Mouse (Mus musculus) liver, embryonic 15.5 days (tissue): ENCODE data around the gene Fstl4. TPM values are rescaled to one million over a fixed set of nuclear protein-coding genes. Genes with fewer than 3 reads are reported as not detected.
"Not testable (repeated sequence)": the region's sequence is repeated elsewhere in the genome, so short reads cannot be mapped to it uniquely, and the experiment has no call there.

ENCODE experiments used
- ATAC-seq: fragments of 200-750 bp; cut with Nextera tagmentation; 2 replicates; pipeline ENCODE4 v1.8.0; 2017; ENCODE audit warnings: moderate number of reproducible peaks, mild to moderate bottlenecking, moderate library complexity; ENCODE audit not compliant: insufficient read depth
- H3K27ac ChIP-seq: fragments of 300-500 bp; sonication (generic); replicated peaks from 2 replicates; pipeline ENCODE4 v1.5.1; 2015; ENCODE audit warnings: mild to moderate bottlenecking, inconsistent platforms
- H3K27me3 ChIP-seq: fragments of 300-500 bp; sonication (generic); 2 replicates; pipeline ENCODE4 v1.6.1; 2015; ENCODE audit warnings: mild to moderate bottlenecking, inconsistent platforms
- H3K36me3 ChIP-seq: fragments of 300-500 bp; sonication (generic); replicated peaks from 2 replicates; pipeline ENCODE4 v1.6.1; 2015; ENCODE audit warnings: moderate library complexity, mild to moderate bottlenecking, inconsistent platforms
- H3K4me1 ChIP-seq: fragments of 300-500 bp; sonication (generic); replicated peaks from 2 replicates; pipeline ENCODE4 v1.6.1; 2015; ENCODE audit warnings: inconsistent platforms
- H3K4me2 ChIP-seq: fragments of 300-500 bp; sonication (generic); 2 replicates; pipeline ENCODE4 v1.6.1; 2015; ENCODE audit warnings: moderate library complexity, mild to moderate bottlenecking, inconsistent platforms
- H3K4me3 ChIP-seq: fragments of 300-500 bp; sonication (generic); replicated peaks from 2 replicates; pipeline ENCODE4 v1.5.1; 2015; ENCODE audit warnings: mild to moderate bottlenecking, inconsistent platforms
- H3K9ac ChIP-seq: fragments of 300-500 bp; sonication (generic); 2 replicates; pipeline ENCODE4 v1.6.1; 2015; ENCODE audit warnings: moderate library complexity, mild to moderate bottlenecking, inconsistent platforms
- H3K9me3 ChIP-seq: fragments of 300-500 bp; sonication (generic); replicated peaks from 2 replicates; pipeline ENCODE4 v1.6.1; 2016; ENCODE audit warnings: inconsistent platforms
- WGBS: fragments of 180-500 bp; shearing (Covaris S2); methylation state at CpG from one replicate; pipeline ENCODE4 v1.1.7; 2015; ENCODE audit warnings: mixed read lengths; ENCODE audit not compliant: insufficient replicate concordance; 5-methylcytosine and 5-hydroxymethylcytosine counted together
- polyA plus RNA-seq: library from polyadenylated mRNA; unstranded; fragments of >200 nt; fragmentation: Nextera tagmentation; extraction: Ambion mirVana; gene quantifications from 2 replicates; pipeline ENCODE4 v1.2.1, GENCODE M21; 2015

Gene Fstl4
- polyA plus RNA-seq, 1 experiment from 2014 or later = 0.13 TPM

- ATAC-seq = no peak
- 62% methylated on average over 13 of the region's 13 CpGs for WGBS
Measured at GRCm38 (mm10) chr11:53182177-53182852, 417.9 kb downstream of the Fstl4 start.

GRCm38 (mm10) chr11:53182858-53183257 is 418.4 kb downstream of the Fstl4 start:
- no peak overlapping the region for H3K9ac ChIP-seq
- H3K4me2 ChIP-seq = no peak overlapping the region
- H3K36me3 ChIP-seq = no peaks in the 10 kb centered on the region
- H3K27me3 ChIP-seq = no peaks in the 10 kb centered on the region
- peaks cover 6% of the 10 kb centered on the region; the same call in 1 of the 2 replicates for H3K4me1 ChIP-seq
- H3K4me3 ChIP-seq = no peak overlapping the region
- H3K9me3 ChIP-seq = no peaks in the 10 kb centered on the region
- H3K27ac ChIP-seq = peak overlapping the region; percentile 64
- ATAC-seq = no peak; the same call in 1 of the 2 replicates
- 29% methylated on average over 4 of the region's 4 CpGs for WGBS

More at GRCm38 (mm10) chr11:53182177-53182852, 417.9 kb downstream of the Fstl4 start:
- Histone ChIP-seq H3K4me2 (no peak overlapping the region), H3K4me3 (no peak overlapping the region), H3K4me1 (peaks cover 6% of the 10 kb centered on the region; the same call in 1 of the 2 replicates), H3K36me3 (no peaks in the 10 kb centered on the region), H3K27ac (no peak overlapping the region), H3K27me3 (no peaks in the 10 kb centered on the region), H3K9ac (no peak overlapping the region), H3K9me3 (no peaks in the 10 kb centered on the region)

GRCm38 (mm10) chr11:53184046-53184445 is 419.6 kb downstream of the Fstl4 start:
- ATAC-seq = no peak; the same call in 1 of the 2 replicates
- Histone ChIP-seq H3K4me1 (peaks cover 6% of the 10 kb centered on the region; the same call in 1 of the 2 replicates), H3K9ac (no peak overlapping the region), H3K4me3 (no peak overlapping the region), H3K27ac (no peak overlapping the region), H3K36me3 (no peaks in the 10 kb centered on the region), H3K4me2 (no peak overlapping the region), H3K9me3 (no peaks in the 10 kb centered on the region), H3K27me3 (no peaks in the 10 kb centered on the region)
- 68% methylated on average over 7 of the region's 7 CpGs for WGBS

DNA sequence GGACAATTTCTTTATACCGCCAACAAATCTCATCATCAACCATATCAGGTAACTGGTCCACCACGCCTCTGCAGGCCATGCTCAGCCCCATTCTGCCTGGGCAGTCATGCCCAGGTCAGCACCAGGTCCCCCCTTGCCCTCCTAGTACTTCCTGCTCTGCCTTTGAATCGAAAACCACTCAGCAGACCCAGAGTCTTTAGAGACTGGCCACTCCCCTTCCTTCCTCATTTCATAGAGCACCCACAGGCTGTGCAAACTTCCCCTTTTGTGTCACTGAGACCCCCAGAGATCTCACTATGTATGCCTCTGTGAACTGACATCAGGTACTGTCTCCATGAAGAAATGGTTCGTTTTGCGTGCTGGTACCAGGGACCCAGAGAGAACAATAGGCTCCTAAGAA is 420.3 kb downstream of the Fstl4 start:
- Histone ChIP-seq H3K9me3 (no peaks in the 10 kb centered on the region), H3K4me2 (no peak overlapping the region), H3K27ac (no peak overlapping the region), H3K9ac (no peak overlapping the region), H3K27me3 (no peaks in the 10 kb centered on the region), H3K4me3 (no peak overlapping the region), H3K4me1 (peaks cover 6% of the 10 kb centered on the region; the same call in 1 of the 2 replicates), H3K36me3 (no peaks in the 10 kb centered on the region)
- WGBS = 27% methylated on average over 5 of the region's 5 CpGs
- no peak; the same call in 1 of the 2 replicates for ATAC-seq

- no peaks in the 10 kb centered on the region for H3K36me3 ChIP-seq
- 49% methylated on average over 5 of the region's 5 CpGs for WGBS
- no peaks in the 10 kb centered on the region for H3K9me3 ChIP-seq
- no peak overlapping the region for H3K9ac ChIP-seq
- H3K4me3 ChIP-seq = no peak overlapping the region
- no peak for ATAC-seq
- peaks cover 6% of the 10 kb centered on the region; the same call in 1 of the 2 replicates for H3K4me1 ChIP-seq
- no peak overlapping the region for H3K27ac ChIP-seq
- H3K4me2 ChIP-seq = no peak overlapping the region
- H3K27me3 ChIP-seq = no peaks in the 10 kb centered on the region
Measured at GRCm38 (mm10) chr11:53187427-53188140, 423.1 kb downstream of the Fstl4 start.

GRCm38 (mm10) chr11:53196551-53196950 is 432.1 kb downstream of the Fstl4 start:
- not testable (repeated sequence) for H3K9ac ChIP-seq, H3K27me3 ChIP-seq, H3K4me1 ChIP-seq, H3K27ac ChIP-seq, ATAC-seq, H3K36me3 ChIP-seq, H3K4me3 ChIP-seq, H3K9me3 ChIP-seq, H3K4me2 ChIP-seq
- 73% methylated on average over 1 of the region's 1 CpGs for WGBS

DNA sequence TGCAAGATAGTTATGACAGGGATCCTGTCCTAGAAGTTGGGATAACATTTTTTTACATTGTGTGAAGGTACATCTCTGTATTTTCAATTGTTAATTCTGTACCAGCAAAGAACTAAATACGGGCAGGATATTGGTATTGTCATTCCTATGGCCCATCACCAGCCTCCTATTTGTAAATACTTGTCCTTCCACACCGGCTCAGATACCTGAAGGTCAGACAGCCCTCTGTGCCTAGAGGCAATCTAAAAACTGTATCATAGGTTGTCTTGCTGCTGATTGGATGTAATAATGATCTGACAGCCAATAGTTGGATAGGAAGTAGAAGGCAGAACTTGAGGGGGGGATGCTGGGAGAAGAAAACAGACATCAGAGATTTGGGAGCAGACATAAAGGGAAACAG is 432.7 kb downstream of the Fstl4 start:
- WGBS = 63% methylated on average over 2 of the region's 2 CpGs
- H3K27ac ChIP-seq = no peak overlapping the region
- no peaks in the 10 kb centered on the region for H3K4me1 ChIP-seq
- H3K4me3 ChIP-seq = no peak overlapping the region
- no peak overlapping the region for H3K9ac ChIP-seq
- no peaks in the 10 kb centered on the region for H3K9me3 ChIP-seq
- H3K27me3 ChIP-seq = no peaks in the 10 kb centered on the region
- H3K4me2 ChIP-seq = no peak overlapping the region
- no peaks in the 10 kb centered on the region for H3K36me3 ChIP-seq
- ATAC-seq = no peak

DNA sequence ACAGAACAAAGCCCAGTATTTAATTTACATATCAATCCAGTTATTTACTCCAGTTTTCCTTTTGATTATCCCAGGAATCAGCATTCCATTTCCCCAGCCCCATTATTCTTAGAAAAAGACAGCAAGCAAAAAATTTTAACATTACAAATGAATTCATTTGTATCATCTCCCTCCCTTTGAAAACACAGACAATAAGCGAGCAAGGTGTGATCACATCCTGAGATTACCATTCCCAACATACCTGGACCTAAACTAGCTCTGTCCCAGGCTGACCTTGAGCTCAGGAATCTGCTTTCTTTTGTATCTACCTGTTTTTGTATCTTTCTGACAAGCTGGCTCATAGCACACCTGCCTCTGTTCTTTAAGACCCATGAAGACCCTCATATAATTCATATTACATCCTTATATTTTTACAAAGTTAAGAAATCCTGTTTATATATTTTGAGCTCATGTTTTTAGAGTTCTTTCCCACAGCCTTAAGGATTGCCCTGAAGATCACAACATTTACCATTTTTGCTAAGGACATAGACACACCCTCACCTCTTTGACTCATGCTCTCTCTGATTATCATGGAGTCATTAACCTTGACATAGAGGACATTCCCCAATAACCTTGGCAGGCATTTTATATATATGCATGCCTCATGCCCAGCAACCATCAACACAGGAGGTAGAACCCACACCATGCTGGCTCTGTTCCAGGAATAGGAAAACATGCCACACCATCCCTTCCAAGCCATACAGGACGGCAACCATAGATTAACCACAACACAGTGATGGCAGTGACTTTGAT is 438.2 kb downstream of the Fstl4 start:
- no peak overlapping the region for H3K4me3 ChIP-seq
- ATAC-seq = no peak
- 60% methylated on average over 2 of the region's 2 CpGs for WGBS
- H3K27ac ChIP-seq = no peak overlapping the region
- H3K4me2 ChIP-seq = no peak overlapping the region
- no peaks in the 10 kb centered on the region for H3K27me3 ChIP-seq
- H3K4me1 ChIP-seq = no peaks in the 10 kb centered on the region
- no peak overlapping the region for H3K9ac ChIP-seq
- no peaks in the 10 kb centered on the region for H3K36me3 ChIP-seq
- H3K9me3 ChIP-seq = no peaks in the 10 kb centered on the region

DNA sequence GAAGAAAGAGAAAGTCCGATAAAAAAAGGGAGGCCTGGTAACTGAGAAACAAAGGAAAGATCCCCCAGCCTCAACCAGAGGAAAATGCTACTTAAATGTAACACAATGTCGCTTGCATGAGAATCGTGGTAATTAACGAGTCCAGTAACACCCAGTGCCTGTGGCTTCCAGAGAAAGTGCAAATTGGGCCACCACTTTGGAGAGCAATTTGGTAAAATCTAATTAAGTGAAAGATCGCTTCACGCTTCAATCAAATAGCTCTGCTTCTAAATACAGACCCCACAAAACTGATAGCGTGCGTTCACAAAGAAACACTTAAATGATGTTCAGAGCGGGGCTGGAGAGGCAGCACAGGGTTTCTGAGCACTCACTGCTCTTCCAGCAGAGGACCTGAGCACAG is 446.4 kb downstream of the Fstl4 start:
- Histone ChIP-seq H3K9me3 (no peaks in the 10 kb centered on the region), H3K9ac (no peak overlapping the region), H3K36me3 (no peaks in the 10 kb centered on the region), H3K27ac (no peak overlapping the region), H3K4me1 (no peaks in the 10 kb centered on the region), H3K27me3 (no peaks in the 10 kb centered on the region), H3K4me3 (no peak overlapping the region), H3K4me2 (no peak overlapping the region)
- 66% methylated on average over 9 of the region's 9 CpGs for WGBS
- ATAC-seq = no peak

- no peaks in the 10 kb centered on the region for H3K4me1 ChIP-seq
- H3K4me3 ChIP-seq = no peak overlapping the region
- no peak overlapping the region for H3K9ac ChIP-seq
- 77% methylated on average over 3 of the region's 3 CpGs for WGBS
- H3K27ac ChIP-seq = no peak overlapping the region
- no peaks in the 10 kb centered on the region for H3K9me3 ChIP-seq
- H3K4me2 ChIP-seq = no peak overlapping the region
- no peaks in the 10 kb centered on the region for H3K27me3 ChIP-seq
- no peak for ATAC-seq
- no peaks in the 10 kb centered on the region for H3K36me3 ChIP-seq
Measured at GRCm38 (mm10) chr11:53229011-53229410, 464.6 kb downstream of the Fstl4 start.

- Histone ChIP-seq H3K9ac (no peak overlapping the region), H3K4me3 (no peak overlapping the region), H3K27ac (no peak overlapping the region), H3K4me2 (no peak overlapping the region), H3K36me3 (no peaks in the 10 kb centered on the region), H3K9me3 (no peaks in the 10 kb centered on the region), H3K4me1 (no peaks in the 10 kb centered on the region), H3K27me3 (no peaks in the 10 kb centered on the region)
- no peak for ATAC-seq
- WGBS = 72% methylated on average over 5 of the region's 5 CpGs
Measured at GRCm38 (mm10) chr11:53231836-53232235, 467.4 kb downstream of the Fstl4 start.
